Mouse (Mus musculus) small intestine, adult 2 months (tissue): ENCODE data around the gene Nek8.

Experiments
- CTCF ChIP-seq: fragments of 200-500 bp; IDR thresholded peaks from 2 replicates; pipeline ENCODE4 v1.5.1; 2012; ENCODE audit warnings: low read depth, mild to moderate bottlenecking, control low read depth, inconsistent platforms, low read length, moderate library complexity, mixed read lengths; ENCODE audit not compliant: insufficient replicate concordance, insufficient read length; ENCODE audit errors: extremely low read depth
- POLR2A ChIP-seq: fragments of 200-500 bp; IDR thresholded peaks from 2 replicates; pipeline ENCODE4 v1.6.1; 2012; ENCODE audit warnings: low read depth, mild to moderate bottlenecking, control low read depth, inconsistent platforms, low read length, moderate library complexity

DNA sequence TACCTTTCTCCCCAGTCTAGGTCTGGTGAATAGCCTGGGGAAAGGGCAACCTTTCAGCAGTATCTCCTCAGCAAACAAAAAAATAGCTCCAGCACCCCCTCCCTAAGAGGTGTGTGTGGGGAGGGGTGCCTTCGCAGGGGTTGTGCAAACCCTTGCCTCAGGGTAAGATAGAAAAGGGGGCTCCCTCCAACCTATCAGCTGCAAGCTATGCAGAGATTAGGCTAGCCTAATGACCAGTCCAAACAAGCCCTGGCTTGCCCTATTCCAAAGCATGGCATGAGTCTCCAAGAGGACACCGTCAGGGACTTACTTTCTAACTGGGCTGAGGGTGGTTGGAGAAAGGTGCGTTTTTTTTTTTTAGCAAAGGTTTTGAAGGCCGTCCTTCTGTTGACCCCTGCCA, 10.3 kb downstream of the Nek8 start:
- TF ChIP-seq CTCF (no peak), POLR2A (no peak)
